Mouse (Mus musculus) stomach, embryonic 14.5 days (tissue): ENCODE measurements at regions not wholly inside any gene's neighbourhood (a gene's known extent, or its start where the extent isn't known, plus 50 kb on each side); places are given as distances from the start of the nearest gene placed in this dataset.
"Not testable (repeated sequence)": the region's sequence is repeated elsewhere in the genome, so short reads cannot be mapped to it uniquely, and the experiment has no call there.

Experiments used
- ATAC-seq: fragments of 200-750 bp; cut with Nextera tagmentation; 2 replicates; pipeline ENCODE4 v1.8.0; 2017; ENCODE audit warnings: low read depth, moderate TSS enrichment; ENCODE audit not compliant: insufficient number of reproducible peaks, insufficient read depth, low FRiP score
- H3K27ac ChIP-seq: fragments of 300-500 bp; sonication (generic); 2 replicates; pipeline ENCODE4 v1.5.1; 2014; ENCODE audit warnings: mild to moderate bottlenecking, low read length, moderate library complexity, mixed read lengths
- H3K27me3 ChIP-seq: fragments of 300-500 bp; sonication (generic); 2 replicates; pipeline ENCODE4 v1.6.1; 2014; ENCODE audit warnings: low read length, control low read depth, mixed read lengths; ENCODE audit not compliant: control insufficient read depth, insufficient read depth
- H3K36me3 ChIP-seq: fragments of 300-500 bp; sonication (generic); 2 replicates; pipeline ENCODE4 v1.6.1; 2014; ENCODE audit warnings: mild to moderate bottlenecking, control low read depth, low read length, moderate library complexity, mixed read lengths; ENCODE audit not compliant: control insufficient read depth, insufficient read depth
- H3K4me1 ChIP-seq: fragments of 300-500 bp; sonication (generic); 2 replicates; pipeline ENCODE4 v1.6.1; 2014; ENCODE audit warnings: low read length, control low read depth, mixed read lengths; ENCODE audit not compliant: control insufficient read depth, insufficient read depth
- H3K4me2 ChIP-seq: fragments of 300-500 bp; sonication (generic); replicated peaks from 2 replicates; pipeline ENCODE4 v1.6.1; 2014; ENCODE audit warnings: low read depth, low read length, control low read depth
- H3K4me3 ChIP-seq: fragments of 300-500 bp; sonication (generic); 2 replicates; pipeline ENCODE4 v1.5.1; 2014; ENCODE audit warnings: low read depth, low read length, control low read depth
- H3K9ac ChIP-seq: fragments of 300-500 bp; sonication (generic); replicated peaks from 2 replicates; pipeline ENCODE4 v1.6.1; 2014; ENCODE audit warnings: low read depth, mild to moderate bottlenecking, control low read depth, low read length, moderate library complexity, mixed read lengths
- H3K9me3 ChIP-seq: fragments of 300-500 bp; sonication (generic); 2 replicates; pipeline ENCODE4 v1.6.1; 2016; ENCODE audit warnings: low read depth, low read length, control low read depth; ENCODE audit not compliant: control insufficient read depth
- WGBS: fragments of 180-500 bp; shearing (Covaris S2); extraction: QIAGEN DNeasy Blood & Tissue Kit; methylation state at CpG from one replicate; pipeline ENCODE4 v1.1.7; 2014; 5-methylcytosine and 5-hydroxymethylcytosine counted together

GRCm38 (mm10) chr1:161664321-161664720 is 124.0 kb downstream of the Fasl start:
- no peak overlapping the region for H3K4me3 ChIP-seq
- no peaks in the 10 kb centered on the region for H3K9me3 ChIP-seq
- H3K27me3 ChIP-seq, result no peaks in the 10 kb centered on the region
- no peak overlapping the region for H3K4me2 ChIP-seq
- no peak for ATAC-seq
- H3K9ac ChIP-seq, result no peak overlapping the region
- H3K36me3 ChIP-seq, result no peaks in the 10 kb centered on the region
- H3K4me1 ChIP-seq, result no peaks in the 10 kb centered on the region
- H3K27ac ChIP-seq, result no peak overlapping the region
- WGBS, result 50% methylated on average over 3 of the region's 3 CpGs

- Histone ChIP-seq H3K4me1 (no peaks in the 10 kb centered on the region), H3K4me2 (no peak overlapping the region), H3K36me3 (no peaks in the 10 kb centered on the region), H3K27ac (no peak overlapping the region), H3K9me3 (no peaks in the 10 kb centered on the region), H3K4me3 (no peak overlapping the region), H3K9ac (no peak overlapping the region), H3K27me3 (no peaks in the 10 kb centered on the region)
- 78% methylated on average over 1 of the region's 1 CpGs for WGBS
- ATAC-seq, result no peak
Observed at GRCm38 (mm10) chr1:161663351-161663750, 124.9 kb downstream of the Fasl start.

GRCm38 (mm10) chr1:161662241-161662640 is 126.1 kb downstream of the Fasl start:
- no peak for ATAC-seq
- Histone ChIP-seq H3K4me1 (no peaks in the 10 kb centered on the region), H3K36me3 (no peaks in the 10 kb centered on the region), H3K4me3 (no peak overlapping the region), H3K4me2 (no peak overlapping the region), H3K27me3 (no peaks in the 10 kb centered on the region), H3K27ac (no peak overlapping the region), H3K9ac (no peak overlapping the region), H3K9me3 (no peaks in the 10 kb centered on the region)
- WGBS, result 88% methylated on average over 2 of the region's 2 CpGs

- WGBS, result 87% methylated on average over 1 of the region's 1 CpGs
- ATAC-seq, result no peak
- no peaks in the 10 kb centered on the region for H3K9me3 ChIP-seq
- H3K4me2 ChIP-seq, result no peak overlapping the region
- H3K36me3 ChIP-seq, result no peaks in the 10 kb centered on the region
- H3K4me1 ChIP-seq, result no peaks in the 10 kb centered on the region
- H3K27me3 ChIP-seq, result no peaks in the 10 kb centered on the region
- H3K9ac ChIP-seq, result no peak overlapping the region
- no peak overlapping the region for H3K27ac ChIP-seq
- H3K4me3 ChIP-seq, result no peak overlapping the region
Observed at GRCm38 (mm10) chr1:161657511-161657910, 130.8 kb downstream of the Fasl start.

- H3K27me3 ChIP-seq, result no peaks in the 10 kb centered on the region
- WGBS, result 69% methylated on average over 2 of the region's 2 CpGs
- no peaks in the 10 kb centered on the region for H3K36me3 ChIP-seq
- H3K9ac ChIP-seq, result no peak overlapping the region
- H3K27ac ChIP-seq, result no peak overlapping the region
- ATAC-seq, result no peak
- H3K9me3 ChIP-seq, result no peaks in the 10 kb centered on the region
- H3K4me1 ChIP-seq, result no peaks in the 10 kb centered on the region
- no peak overlapping the region for H3K4me2 ChIP-seq
- H3K4me3 ChIP-seq, result no peak overlapping the region
Observed at GRCm38 (mm10) chr1:161649387-161649786, 138.9 kb downstream of the Fasl start.

- H3K36me3 ChIP-seq, result no peaks in the 10 kb centered on the region
- H3K9me3 ChIP-seq, result no peaks in the 10 kb centered on the region
- H3K4me2 ChIP-seq, result no peak overlapping the region
- H3K9ac ChIP-seq, result no peak overlapping the region
- H3K27ac ChIP-seq, result no peak overlapping the region
- no peak overlapping the region for H3K4me3 ChIP-seq
- no peak for ATAC-seq
- WGBS, result 88% methylated on average over 5 of the region's 5 CpGs
- no peaks in the 10 kb centered on the region for H3K4me1 ChIP-seq
- H3K27me3 ChIP-seq, result no peaks in the 10 kb centered on the region
Observed at GRCm38 (mm10) chr1:161632098-161632497, 137.6 kb downstream of the Tnfsf18 start.

GRCm38 (mm10) chr1:161621291-161621690 is 126.8 kb downstream of the Tnfsf18 start:
- no peaks in the 10 kb centered on the region for H3K9me3 ChIP-seq
- H3K27me3 ChIP-seq, result no peaks in the 10 kb centered on the region
- H3K4me1 ChIP-seq, result no peaks in the 10 kb centered on the region
- H3K27ac ChIP-seq, result no peak overlapping the region
- no peak overlapping the region for H3K4me3 ChIP-seq
- H3K9ac ChIP-seq, result no peak overlapping the region
- H3K4me2 ChIP-seq, result no peak overlapping the region
- no peaks in the 10 kb centered on the region for H3K36me3 ChIP-seq
- ATAC-seq, result no peak
- WGBS, result 78% methylated on average over 6 of the region's 6 CpGs

GRCm38 (mm10) chr1:161614091-161614490 is 119.6 kb downstream of the Tnfsf18 start:
- 92% methylated on average over 6 of the region's 7 CpGs for WGBS
- not testable (repeated sequence) for H3K4me3 ChIP-seq, H3K4me2 ChIP-seq, H3K27me3 ChIP-seq, H3K9ac ChIP-seq, H3K9me3 ChIP-seq, ATAC-seq, H3K4me1 ChIP-seq, H3K27ac ChIP-seq, H3K36me3 ChIP-seq

GRCm38 (mm10) chr1:161613658-161614057 is 119.2 kb downstream of the Tnfsf18 start:
- H3K4me2 ChIP-seq, H3K4me3 ChIP-seq, H3K9ac ChIP-seq, H3K4me1 ChIP-seq, ATAC-seq, H3K9me3 ChIP-seq, H3K27me3 ChIP-seq, H3K27ac ChIP-seq, H3K36me3 ChIP-seq: not testable (repeated sequence)
- 96% methylated on average over 10 of the region's 10 CpGs for WGBS
